Mouse (Mus musculus) left cerebral cortex, adult 2 months (tissue): ENCODE data around the gene Ptges3. TPM values are rescaled to one million over a fixed set of nuclear protein-coding genes. Genes with fewer than 3 reads are reported as not detected.
"Not testable (repeated sequence)": the region's sequence is repeated elsewhere in the genome, so short reads cannot be mapped to it uniquely, and the experiment has no call there.

Source experiments
- DNase-seq, 2 experiments: peaks; one replicate each; pipeline ENCODE4 v3.0.0; 2021 to 2022; ENCODE audit warnings: low spot score in 2 of 2, mixed read lengths in 1 of 2; ENCODE audit errors: extremely low spot score in 1 of 2
- H3K27ac ChIP-seq: fragments of 200-600 bp; 2 replicates; pipeline ENCODE4 v1.8.1; 2022
- H3K4me3 ChIP-seq: fragments of 200-600 bp; 2 replicates; pipeline ENCODE4 v1.8.1; 2022
- CTCF ChIP-seq: fragments of 200-600 bp; IDR thresholded peaks from 2 replicates; pipeline ENCODE4 v1.8.1; 2022; ENCODE audit warnings: antibody characterized with exemption, mild to moderate bottlenecking, moderate library complexity
- intact Hi-C: fragments of 180-260 bp; cut with DNase I; formaldehyde crosslinking; loops from one replicate; pipeline ENCODE4 v1.15.1; 2025
- total RNA-seq, 2 experiments: library from RNA; stranded (reverse); gene quantifications; 2 replicates each; pipeline ENCODE4 v1.2.3; 2021

The Ptges3 gene
- total RNA-seq, 2 experiments from 2014 or later, result 121 to 123 TPM

DNA sequence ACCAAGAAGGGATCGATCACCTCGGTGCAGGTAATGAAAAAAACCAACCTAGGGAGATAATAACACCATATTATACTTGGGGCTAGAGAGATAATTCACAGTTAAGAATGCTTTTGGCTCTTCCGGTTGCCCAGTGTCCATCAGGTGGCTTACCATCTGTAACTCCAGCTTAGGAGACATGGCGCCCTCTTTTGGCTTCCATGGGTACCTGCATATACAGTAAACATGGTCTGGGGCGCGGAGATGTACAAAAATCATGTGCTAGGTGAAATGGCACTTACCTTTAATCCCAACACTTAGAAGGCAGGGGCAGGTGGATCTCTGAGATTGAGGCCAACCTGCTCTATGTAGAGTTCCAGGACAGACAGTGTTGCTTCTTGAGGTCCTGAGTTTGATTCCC is 27.6 kb downstream of the Ptges3 start:
- Histone ChIP-seq H3K27ac (no peak overlapping the region), H3K4me3 (no peak overlapping the region)
- intact Hi-C loops, result no loop called here
- peak; percentile 52 for TF ChIP-seq CTCF
- DNase-seq, result no peak

DNA sequence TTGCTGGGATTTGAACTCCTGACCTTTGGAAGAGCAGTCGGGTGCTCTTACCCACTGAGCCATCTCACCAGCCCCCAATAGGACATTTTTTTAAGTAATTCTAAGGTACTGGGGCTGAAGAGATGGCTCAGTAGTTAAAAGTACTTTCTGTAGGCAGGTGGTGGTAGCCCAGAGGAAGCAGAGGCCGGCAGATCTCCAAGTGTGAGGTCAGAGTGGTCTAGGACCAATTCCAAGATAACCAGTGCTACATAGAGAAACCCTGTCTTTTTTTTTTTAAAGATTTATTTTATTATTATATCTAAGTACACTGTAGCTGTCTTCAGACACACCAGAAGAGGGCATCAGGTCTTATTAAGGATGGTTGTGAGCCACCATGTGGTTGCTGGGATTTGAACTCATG is 28.5 kb downstream of the Ptges3 start:
- H3K4me3 ChIP-seq, intact Hi-C loops, H3K27ac ChIP-seq, DNase-seq: not testable (repeated sequence)

DNA sequence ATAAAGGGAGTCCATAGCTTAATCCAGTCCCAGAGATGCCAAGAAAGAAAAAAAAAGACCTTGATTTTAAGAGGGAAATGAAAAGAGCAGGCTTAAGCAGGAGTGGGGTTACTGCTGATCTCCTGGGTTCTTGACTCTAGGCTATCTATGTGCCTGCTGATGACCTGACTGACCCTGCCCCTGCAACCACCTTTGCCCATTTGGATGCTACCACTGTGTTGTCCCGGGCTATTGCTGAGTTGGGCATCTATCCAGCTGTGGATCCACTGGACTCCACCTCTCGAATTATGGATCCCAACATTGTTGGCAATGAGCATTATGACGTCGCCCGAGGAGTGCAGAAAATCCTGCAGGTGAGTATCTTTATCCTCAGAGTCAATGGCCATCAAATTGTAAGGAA is 29.4 kb downstream of the Ptges3 start:
- intact Hi-C loops, result no loop called here
- no peak for DNase-seq

DNA sequence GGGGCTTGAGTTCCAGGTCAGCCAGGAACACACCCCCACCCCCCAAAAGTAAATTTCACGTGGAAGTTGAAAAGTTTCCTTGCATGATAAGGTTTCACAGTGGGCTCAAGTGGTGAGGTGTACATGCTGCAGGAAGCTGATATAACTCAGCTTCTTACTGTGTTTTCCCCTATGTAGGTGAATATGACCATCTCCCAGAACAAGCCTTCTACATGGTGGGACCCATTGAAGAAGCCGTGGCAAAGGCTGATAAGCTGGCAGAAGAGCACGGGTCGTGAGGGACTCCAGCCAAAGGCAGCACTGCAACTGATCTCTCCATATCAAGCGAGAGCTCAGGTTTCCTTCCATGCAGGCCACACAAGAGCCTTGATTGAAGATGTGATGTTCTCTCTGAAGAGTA is 31.1 kb downstream of the Ptges3 start:
- intact Hi-C loops, result loop anchor here (2.0 to 5.0 kb wide), 2 partner anchors 99 to 182 kb away; partner anchors contain the start of gene Stat2
- Histone ChIP-seq H3K27ac (no peak overlapping the region), H3K4me3 (no peak overlapping the region)
- no peak for DNase-seq
- TF ChIP-seq CTCF, result no peak

More for the DNA sequence above, 29.4 kb downstream of the Ptges3 start:
- H3K27ac ChIP-seq, result no peak overlapping the region
- no peak overlapping the region for H3K4me3 ChIP-seq
- no peak for TF ChIP-seq CTCF

DNA sequence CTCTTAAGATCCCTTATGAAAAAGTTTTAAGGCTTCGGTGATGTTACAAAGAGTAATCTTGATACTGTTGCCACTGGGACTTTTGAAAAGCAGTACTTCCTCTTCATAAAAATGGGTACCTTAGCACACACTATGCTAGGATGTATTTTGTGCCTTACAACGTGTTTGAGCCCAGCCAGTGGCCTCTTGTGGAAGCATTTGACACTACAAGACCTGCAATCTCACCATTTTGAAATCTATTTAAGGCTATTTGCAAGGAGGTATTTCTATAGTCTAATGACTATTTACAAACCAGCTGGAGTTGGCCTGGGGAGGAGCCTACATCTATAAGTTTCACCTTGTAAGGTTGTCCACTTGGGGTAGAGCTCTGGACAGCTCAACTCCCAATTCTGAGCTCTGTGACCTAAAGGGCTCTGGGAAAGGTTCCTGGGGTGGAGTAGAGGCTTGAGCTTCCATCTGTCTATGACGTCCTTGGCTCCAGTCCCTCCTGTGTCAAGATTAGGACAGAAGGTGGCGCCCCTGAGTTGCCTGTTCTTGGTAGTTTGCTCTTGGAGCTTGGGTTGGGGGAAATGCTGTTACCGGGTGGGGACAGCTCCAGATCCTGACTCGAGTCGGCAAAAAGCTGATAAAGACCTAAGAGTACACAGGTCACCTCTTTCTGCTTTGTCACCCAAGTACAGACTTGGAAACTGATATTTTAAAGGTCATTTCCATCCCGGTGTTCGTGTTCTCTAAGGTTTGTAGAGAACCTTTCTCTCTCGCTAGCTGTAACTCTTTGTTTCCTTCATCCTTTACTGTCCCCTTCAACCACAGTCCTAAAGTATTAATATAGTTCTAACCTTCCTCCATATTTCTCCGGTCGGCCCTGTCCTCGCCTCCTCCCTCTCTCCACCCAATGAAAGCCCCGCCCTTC is 32.2 kb downstream of the Ptges3 start:
- intact Hi-C loops, result loop anchor here (2.0 to 5.0 kb wide), 2 partner anchors 98 to 181 kb away; partner anchors contain the start of gene Stat2
- TF ChIP-seq CTCF, result peak; percentile 73
- peak overlapping the region; percentile 45 for H3K27ac ChIP-seq
- peak; percentile 80 to 84 for DNase-seq
- peak overlapping the region; percentile 87 for H3K4me3 ChIP-seq

DNA sequence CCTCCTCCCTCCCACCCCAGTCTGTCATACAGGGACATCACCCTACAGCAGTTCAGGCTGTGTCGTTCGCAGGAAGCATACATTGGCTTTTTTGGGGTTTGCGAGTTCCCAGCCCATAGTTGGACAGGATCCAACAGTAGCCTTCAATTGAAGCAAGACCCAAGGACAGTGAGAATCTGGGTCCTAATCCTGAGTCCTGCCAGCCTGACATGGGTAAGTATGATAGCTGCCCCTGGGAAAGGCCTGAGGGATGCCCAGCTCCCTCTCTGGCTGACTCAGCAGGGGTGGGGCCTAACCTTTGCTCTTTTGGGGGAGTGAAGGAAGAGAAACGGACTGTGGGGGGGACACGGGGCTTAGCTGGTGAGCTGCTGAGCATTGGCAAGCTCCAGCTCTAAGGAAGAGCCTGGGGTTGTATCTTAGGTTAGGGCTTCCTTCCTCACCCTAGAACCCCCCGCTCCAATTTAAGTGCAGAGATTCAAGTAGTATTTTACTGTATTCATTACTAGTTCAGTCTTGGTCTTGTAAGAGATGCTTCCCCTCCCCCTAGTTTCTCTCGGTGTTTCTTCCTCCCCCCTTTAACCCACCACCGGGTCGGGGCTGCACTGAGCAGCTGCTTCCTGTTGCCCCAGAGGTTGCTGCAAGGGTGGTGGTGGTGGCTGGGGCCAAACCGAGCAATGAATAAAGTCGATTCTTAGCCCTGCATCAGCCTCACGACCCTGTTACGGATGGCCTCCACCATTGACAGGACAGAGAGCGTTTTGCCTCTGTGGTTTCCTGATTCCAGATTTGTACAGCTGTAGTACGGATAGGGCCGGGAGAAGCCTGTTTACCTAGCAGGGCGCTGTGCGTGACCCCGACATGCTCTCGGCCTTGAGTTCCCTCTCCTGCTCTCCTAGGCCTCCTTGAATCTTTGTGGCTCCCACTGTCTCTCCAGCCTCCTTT is 33.1 kb downstream of the Ptges3 start, which contains the start of gene Baz2a:
Gene Baz2a, plus strand, starts transcription at position 14 of the 942 bp plus-strand sequence.
- H3K27ac ChIP-seq, result peak within 1 kb of the TSS; percentile 97
- H3K4me3 ChIP-seq, result peak within 1 kb of the TSS; percentile 87
- DNase-seq, result peak in 1 of 2 experiments; percentile 27
- intact Hi-C loops, result loop anchor here (2.0 to 5.0 kb wide), 2 partner anchors 97 to 180 kb away; partner anchors contain the start of gene Stat2
- no peak for TF ChIP-seq CTCF

DNA sequence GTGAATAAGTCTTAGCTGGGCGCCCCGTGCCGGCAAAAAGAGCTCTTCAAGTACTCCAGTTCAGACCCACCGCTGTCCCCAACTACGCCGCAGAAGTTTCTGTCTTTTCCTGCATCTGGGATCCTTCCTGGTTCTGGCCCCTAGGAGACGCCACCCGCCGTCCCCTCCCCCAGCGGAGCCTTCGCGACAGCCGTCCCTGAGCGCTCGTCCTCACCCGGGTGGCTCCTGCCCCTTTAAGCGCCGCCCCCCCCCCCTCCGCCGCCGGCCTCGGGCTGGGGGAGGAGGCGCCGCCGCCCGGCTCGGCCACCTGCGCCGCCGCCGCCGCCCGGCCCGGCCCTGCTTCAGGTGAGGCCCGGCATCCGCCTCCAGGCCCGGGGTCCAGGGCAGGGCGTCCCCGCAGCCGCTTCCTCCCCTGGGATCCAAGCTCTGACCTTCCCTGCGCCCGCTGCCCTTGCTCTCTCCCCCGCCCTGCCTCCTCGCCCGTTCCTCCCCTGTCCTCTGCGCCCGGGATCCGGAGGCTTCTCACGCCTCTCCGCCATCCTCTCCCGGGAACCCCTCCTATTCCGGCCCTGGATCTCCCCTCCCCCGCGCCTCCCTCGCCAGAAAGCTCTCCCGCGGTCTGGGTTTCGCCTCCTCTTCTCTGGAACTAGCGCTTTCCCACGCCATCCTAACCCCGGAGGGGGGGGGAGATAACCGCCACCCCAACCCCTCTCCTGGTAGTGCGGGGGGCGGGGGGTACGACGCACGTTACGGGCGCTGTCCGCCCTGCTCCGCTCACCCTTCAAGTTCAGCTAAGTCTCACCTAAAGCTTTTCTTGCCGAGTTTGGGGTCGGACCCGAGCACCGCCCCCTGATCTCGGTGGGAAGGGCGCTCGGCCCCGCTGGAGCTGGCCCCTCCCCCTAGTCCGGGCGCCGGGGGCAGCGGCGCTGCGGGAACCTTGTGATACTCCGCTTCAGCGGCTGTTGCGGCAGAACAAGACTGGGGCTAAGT is 34.0 kb downstream of the Ptges3 start:
- intact Hi-C loops, result loop anchor here (5.0 kb wide), 1 partner anchor 180 kb away; the partner anchor contains the start of gene Stat2
- peak; percentile 54 for TF ChIP-seq CTCF
- H3K27ac ChIP-seq, result peak overlapping the region; percentile 97
- DNase-seq, result peak; percentile 71 to 75
- H3K4me3 ChIP-seq, result peak overlapping the region; percentile 87

DNA sequence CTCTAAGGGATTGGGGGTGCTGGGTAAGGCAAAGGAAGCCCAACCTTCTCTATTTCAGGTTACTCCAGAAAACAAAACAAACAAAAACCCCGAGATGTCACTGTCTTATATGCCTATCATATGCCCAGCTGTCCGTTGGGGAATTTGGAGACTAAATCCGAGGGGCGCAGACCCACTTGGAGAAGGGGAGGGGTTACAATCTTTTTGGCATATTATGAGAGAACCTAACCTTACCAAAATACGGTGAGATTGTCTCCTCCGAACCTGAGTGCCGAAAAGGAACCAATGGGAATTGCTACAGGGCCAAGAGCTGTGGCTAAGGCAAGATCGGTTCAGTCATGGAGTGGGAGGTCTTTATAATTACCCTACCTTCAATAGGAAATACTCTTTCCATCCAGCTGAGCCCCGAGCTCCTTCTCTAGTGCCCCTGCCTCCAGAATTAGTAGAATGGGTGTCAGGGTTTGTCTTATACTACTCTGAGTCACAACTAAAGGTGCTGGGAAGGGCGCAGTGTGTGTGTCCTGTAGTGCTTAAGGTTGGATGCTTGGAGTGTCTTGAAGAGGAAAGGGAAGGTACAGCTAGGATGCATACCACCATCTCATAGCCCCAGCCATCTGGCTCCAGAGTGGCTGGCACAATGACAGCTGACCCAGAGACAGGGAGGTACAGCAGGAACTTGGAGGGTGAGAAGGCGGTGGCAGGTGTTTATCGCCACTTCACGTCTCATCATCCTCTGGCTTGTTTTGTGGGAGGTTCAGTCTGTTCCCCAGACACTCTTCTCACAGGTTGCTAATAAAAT is 34.9 kb downstream of the Ptges3 start:
- TF ChIP-seq CTCF, result no peak
- intact Hi-C loops, result loop anchor here (5.0 kb wide), 1 partner anchor 179 kb away; the partner anchor contains the start of gene Stat2
- DNase-seq, result no peak
- Histone ChIP-seq H3K27ac (peak overlapping the region; percentile 97), H3K4me3 (peak overlapping the region; percentile 87)

DNA sequence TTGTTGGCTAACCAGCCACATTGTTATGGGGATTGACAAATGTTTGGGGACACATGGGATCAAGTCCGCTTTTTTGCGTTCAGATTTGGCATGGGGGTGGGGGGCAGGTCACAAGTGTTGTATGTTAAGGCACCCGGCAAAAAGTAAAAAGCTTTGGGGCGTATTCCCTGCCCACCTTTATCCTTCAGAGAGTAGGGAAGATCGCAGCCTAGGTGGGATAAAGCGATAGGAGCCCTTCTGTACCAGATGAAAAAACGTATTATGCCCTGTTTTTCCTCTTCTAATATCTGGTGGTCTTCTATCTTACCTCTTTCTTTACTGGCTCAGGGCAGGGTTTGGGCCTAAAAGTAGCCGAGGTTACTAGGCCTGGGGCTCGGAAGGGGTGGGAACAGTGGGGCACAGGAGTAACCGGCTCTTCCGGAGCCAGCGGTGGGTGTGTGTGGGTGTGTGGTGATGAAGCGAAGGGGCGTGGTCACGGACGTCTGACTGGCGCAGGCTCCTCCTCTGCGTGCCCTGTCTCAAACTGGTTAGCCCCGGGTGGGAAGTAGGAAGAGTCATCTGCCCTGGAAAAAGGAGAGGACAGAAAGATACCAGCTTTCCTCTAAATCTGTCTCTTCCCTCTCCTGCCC is 35.7 kb downstream of the Ptges3 start:
- intact Hi-C loops, result loop anchor here (5.0 kb wide), 1 partner anchor 178 kb away; the partner anchor contains the start of gene Stat2
- no peak for TF ChIP-seq CTCF
- Histone ChIP-seq H3K4me3 (no peak overlapping the region), H3K27ac (peak overlapping the region; percentile 54; the same call in 1 of the 2 replicates)
- peak; percentile 63 to 66 for DNase-seq
